Mouse (Mus musculus): ENCODE results near the gene AI597479. TPM values are rescaled to one million over a fixed set of nuclear protein-coding genes. Genes with fewer than 3 reads are reported as not detected.
A peak's percentile ranks its signal among the peaks of the same experiment; 100 is the strongest.
"Not testable (repeated sequence)": the region's sequence is repeated elsewhere in the genome, so short reads cannot be mapped to it uniquely, and the experiment has no call there.

The AI597479 gene
- polyA plus RNA-seq, 1 experiment from 2014 or later = 29.1 TPM

DNA sequence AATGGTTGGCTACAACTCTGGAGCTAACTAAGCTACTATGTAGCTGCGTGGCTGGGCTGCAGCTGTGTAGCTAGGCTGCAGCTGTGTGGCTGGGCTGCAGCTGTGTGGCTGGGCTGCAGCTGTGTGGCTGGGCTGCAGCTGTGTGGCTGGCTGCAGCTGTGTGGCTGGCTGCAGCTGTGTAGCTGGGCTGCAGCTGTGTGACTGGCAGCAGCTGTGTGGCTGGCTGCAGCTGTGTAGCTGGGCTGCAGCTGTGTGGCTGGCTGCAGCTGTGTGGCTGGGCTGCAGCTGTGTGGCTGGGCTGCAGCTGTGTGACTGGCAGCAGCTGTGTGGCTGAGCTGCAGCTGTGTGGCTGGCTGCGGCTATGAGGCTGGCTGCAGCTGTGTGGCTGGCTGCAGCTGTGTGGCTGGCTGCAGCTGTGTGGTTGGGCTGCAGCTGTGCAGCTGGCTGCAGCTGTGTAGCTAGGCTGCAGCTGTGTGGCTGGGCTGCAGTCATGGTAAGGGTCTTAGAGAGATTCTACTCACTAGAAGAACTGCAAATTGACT lies 38.0 kb downstream of the AI597479 start:
- H3K27me3 ChIP-seq (ENCODE audit: control insufficient read depth, insufficient read depth, low read length); H3K4me1 ChIP-seq (ENCODE audit: control insufficient read depth, insufficient read depth, low read length); ATAC-seq (ENCODE audit: insufficient read depth, low FRiP score); H3K9ac ChIP-seq (ENCODE audit: low read length); H3K27ac ChIP-seq (ENCODE audit: low read length); H3K9me3 ChIP-seq (replicated peaks; ENCODE audit: control insufficient read depth, low read length); H3K4me2 ChIP-seq (ENCODE audit: low read depth, low read length); H3K4me3 ChIP-seq (replicated peaks; ENCODE audit: low read length): not testable (repeated sequence)
- WGBS = 83% methylated on average over 2 of the region's 2 CpGs
- peaks cover 26% of the 10 kb centered on the region for H3K36me3 ChIP-seq (ENCODE audit: control insufficient read depth, insufficient read depth, low read length)

GRCm38 (mm10) chr1:43137334-43137733 lies 38.8 kb downstream of the AI597479 start:
- H3K4me3 ChIP-seq (replicated peaks; ENCODE audit: low read length) = no peak overlapping the region
- H3K4me1 ChIP-seq (ENCODE audit: control insufficient read depth, insufficient read depth, low read length) = no peaks in the 10 kb centered on the region; the same call in 1 of the 2 replicates
- peaks cover 26% of the 10 kb centered on the region for H3K36me3 ChIP-seq (ENCODE audit: control insufficient read depth, insufficient read depth, low read length)
- H3K27me3 ChIP-seq (ENCODE audit: control insufficient read depth, insufficient read depth, low read length) = no peaks in the 10 kb centered on the region
- 80% methylated on average over 5 of the region's 5 CpGs for WGBS
- H3K9me3 ChIP-seq (replicated peaks; ENCODE audit: control insufficient read depth, low read length) = no peaks in the 10 kb centered on the region
- no peak for ATAC-seq (ENCODE audit: insufficient read depth, low FRiP score)
- no peak overlapping the region for H3K9ac ChIP-seq (ENCODE audit: low read length)
- no peak overlapping the region for H3K27ac ChIP-seq (ENCODE audit: low read length)
- no peak overlapping the region for H3K4me2 ChIP-seq (ENCODE audit: low read depth, low read length)

DNA sequence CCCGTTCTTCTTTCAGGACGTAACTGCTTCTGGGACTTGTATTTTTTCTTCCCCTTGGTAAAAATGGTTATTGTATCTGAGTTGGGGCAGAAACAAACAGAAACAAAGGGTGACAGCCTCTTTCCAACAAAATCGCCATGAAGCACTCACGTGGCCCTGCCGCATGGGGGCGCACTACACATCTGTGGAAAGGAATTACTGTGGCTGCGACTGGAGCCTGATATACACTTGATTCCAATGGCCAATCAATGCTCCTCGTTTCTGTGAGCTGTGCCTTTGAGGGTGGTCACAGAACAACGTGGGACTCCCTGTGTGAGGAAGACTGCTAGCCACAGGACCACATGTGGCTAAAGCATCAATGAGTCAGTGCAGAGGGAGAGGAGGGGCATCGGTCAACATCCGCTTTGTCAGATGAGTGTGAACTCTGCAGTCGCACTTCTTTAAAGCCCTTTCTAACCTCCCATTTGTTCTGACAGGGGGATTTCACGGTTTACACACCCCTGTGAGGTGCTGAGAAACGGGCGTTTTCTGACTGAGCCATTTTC lies 39.8 kb downstream of the AI597479 start:
- Histone ChIP-seq H3K4me2 (ENCODE audit: low read depth, low read length) (no peak overlapping the region), H3K9ac (ENCODE audit: low read length) (no peak overlapping the region), H3K9me3 (replicated peaks; ENCODE audit: control insufficient read depth, low read length) (no peaks in the 10 kb centered on the region), H3K36me3 (ENCODE audit: control insufficient read depth, insufficient read depth, low read length) (peaks cover 21% of the 10 kb centered on the region), H3K27me3 (ENCODE audit: control insufficient read depth, insufficient read depth, low read length) (no peaks in the 10 kb centered on the region), H3K27ac (ENCODE audit: low read length) (no peak overlapping the region), H3K4me1 (ENCODE audit: control insufficient read depth, insufficient read depth, low read length) (peaks cover 4% of the 10 kb centered on the region), H3K4me3 (replicated peaks; ENCODE audit: low read length) (no peak overlapping the region)
- 75% methylated on average over 15 of the region's 15 CpGs for WGBS
- ATAC-seq (ENCODE audit: insufficient read depth, low FRiP score) = no peak

DNA sequence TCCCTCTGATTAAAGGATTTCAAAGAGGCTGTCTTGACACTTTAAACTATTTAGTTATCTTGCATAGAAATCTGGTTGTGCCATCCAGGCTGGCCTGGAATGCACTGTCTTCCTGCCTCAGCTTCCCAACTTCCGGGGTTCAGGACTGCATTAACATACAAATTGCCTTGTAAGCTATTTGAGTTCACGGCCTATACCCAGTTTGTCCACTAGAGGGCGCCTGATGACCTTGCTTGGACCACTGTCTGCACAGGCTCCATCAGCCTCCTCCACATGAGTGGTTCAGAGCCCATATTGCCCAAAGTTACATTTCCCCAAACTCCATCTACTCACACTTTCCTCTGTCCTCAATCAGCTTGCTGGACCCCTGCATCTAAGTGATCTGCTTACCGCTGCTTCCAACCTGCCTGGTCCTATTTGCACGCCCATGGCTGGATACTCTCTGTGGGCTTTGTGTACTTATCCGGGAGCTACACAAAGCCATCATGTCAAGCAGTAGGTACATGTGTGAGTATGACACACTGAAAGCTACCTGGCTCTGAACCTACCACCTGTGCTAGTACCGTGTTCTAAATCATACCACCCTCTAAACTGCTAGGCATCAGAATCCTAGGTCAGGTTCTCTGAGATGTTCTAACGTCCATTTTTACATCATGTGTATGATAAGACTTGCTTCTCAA lies 41.2 kb downstream of the AI597479 start:
- H3K27me3 ChIP-seq (ENCODE audit: control insufficient read depth, insufficient read depth, low read length) = no peaks in the 10 kb centered on the region
- no peak overlapping the region for H3K4me3 ChIP-seq (replicated peaks; ENCODE audit: low read length)
- H3K9me3 ChIP-seq (replicated peaks; ENCODE audit: control insufficient read depth, low read length) = no peaks in the 10 kb centered on the region
- peaks cover 15% of the 10 kb centered on the region for H3K4me1 ChIP-seq (ENCODE audit: control insufficient read depth, insufficient read depth, low read length)
- no peak overlapping the region for H3K9ac ChIP-seq (ENCODE audit: low read length)
- H3K27ac ChIP-seq (ENCODE audit: low read length) = no peak overlapping the region
- H3K4me2 ChIP-seq (ENCODE audit: low read depth, low read length) = no peak overlapping the region
- WGBS = 45% methylated on average over 8 of the region's 8 CpGs
- peak; percentile 75 for ATAC-seq (ENCODE audit: insufficient read depth, low FRiP score)
- H3K36me3 ChIP-seq (ENCODE audit: control insufficient read depth, insufficient read depth, low read length) = peaks cover 21% of the 10 kb centered on the region

- H3K4me1 ChIP-seq (ENCODE audit: control insufficient read depth, insufficient read depth, low read length) = peaks cover 21% of the 10 kb centered on the region
- ATAC-seq (ENCODE audit: insufficient read depth, low FRiP score) = no peak
- 66% methylated on average over 11 of the region's 11 CpGs for WGBS
- H3K4me2 ChIP-seq (ENCODE audit: low read depth, low read length) = no peak overlapping the region
- H3K36me3 ChIP-seq (ENCODE audit: control insufficient read depth, insufficient read depth, low read length) = peaks cover 16% of the 10 kb centered on the region
- no peak overlapping the region for H3K4me3 ChIP-seq (replicated peaks; ENCODE audit: low read length)
- H3K27me3 ChIP-seq (ENCODE audit: control insufficient read depth, insufficient read depth, low read length) = no peaks in the 10 kb centered on the region
- H3K9ac ChIP-seq (ENCODE audit: low read length) = no peak overlapping the region
- H3K27ac ChIP-seq (ENCODE audit: low read length) = no peak overlapping the region; the same call in 1 of the 2 replicates
- no peaks in the 10 kb centered on the region for H3K9me3 ChIP-seq (replicated peaks; ENCODE audit: control insufficient read depth, low read length)
Observed at GRCm38 (mm10) chr1:43141555-43141961, 43.0 kb downstream of the AI597479 start.

DNA sequence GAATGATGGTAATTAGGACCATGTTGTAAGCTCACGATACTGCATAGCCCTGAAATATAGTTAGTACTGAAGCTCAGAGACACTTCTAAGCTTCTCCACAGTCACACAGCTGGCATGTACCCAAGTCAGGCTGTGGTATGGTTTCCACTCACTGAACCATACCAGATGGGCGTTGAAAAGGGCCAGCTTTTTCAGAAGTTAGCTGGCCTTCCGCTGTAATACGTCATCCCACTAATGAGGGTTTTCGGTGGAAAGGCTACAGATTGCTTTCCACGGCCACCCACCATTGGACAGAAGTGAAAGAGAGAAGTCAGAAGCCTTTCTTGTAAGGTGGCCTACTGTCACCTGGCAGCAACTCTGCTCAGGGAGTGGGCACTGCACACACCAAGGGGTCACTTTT lies 44.3 kb downstream of the AI597479 start:
- 75% methylated on average over 6 of the region's 6 CpGs for WGBS
- H3K36me3 ChIP-seq (ENCODE audit: control insufficient read depth, insufficient read depth, low read length) = peaks cover 7% of the 10 kb centered on the region
- H3K4me1 ChIP-seq (ENCODE audit: control insufficient read depth, insufficient read depth, low read length) = peaks cover 21% of the 10 kb centered on the region
- no peak overlapping the region for H3K9ac ChIP-seq (ENCODE audit: low read length)
- no peaks in the 10 kb centered on the region for H3K27me3 ChIP-seq (ENCODE audit: control insufficient read depth, insufficient read depth, low read length)
- H3K4me3 ChIP-seq (replicated peaks; ENCODE audit: low read length) = no peak overlapping the region
- H3K4me2 ChIP-seq (ENCODE audit: low read depth, low read length) = no peak overlapping the region
- no peaks in the 10 kb centered on the region for H3K9me3 ChIP-seq (replicated peaks; ENCODE audit: control insufficient read depth, low read length)
- ATAC-seq (ENCODE audit: insufficient read depth, low FRiP score) = no peak
- H3K27ac ChIP-seq (ENCODE audit: low read length) = no peak overlapping the region; the same call in 1 of the 2 replicates

- no peak for ATAC-seq (ENCODE audit: insufficient read depth, low FRiP score)
- no peaks in the 10 kb centered on the region for H3K27me3 ChIP-seq (ENCODE audit: control insufficient read depth, insufficient read depth, low read length)
- no peak overlapping the region for H3K9ac ChIP-seq (ENCODE audit: low read length)
- no peak overlapping the region for H3K27ac ChIP-seq (ENCODE audit: low read length)
- H3K4me3 ChIP-seq (replicated peaks; ENCODE audit: low read length) = no peak overlapping the region
- H3K36me3 ChIP-seq (ENCODE audit: control insufficient read depth, insufficient read depth, low read length) = peaks cover 6% of the 10 kb centered on the region
- no peak overlapping the region for H3K4me2 ChIP-seq (ENCODE audit: low read depth, low read length)
- WGBS = 77% methylated on average over 4 of the region's 4 CpGs
- H3K4me1 ChIP-seq (ENCODE audit: control insufficient read depth, insufficient read depth, low read length) = peaks cover 21% of the 10 kb centered on the region
- no peaks in the 10 kb centered on the region for H3K9me3 ChIP-seq (replicated peaks; ENCODE audit: control insufficient read depth, low read length)
Observed at GRCm38 (mm10) chr1:43143284-43143683, 44.8 kb downstream of the AI597479 start.

DNA sequence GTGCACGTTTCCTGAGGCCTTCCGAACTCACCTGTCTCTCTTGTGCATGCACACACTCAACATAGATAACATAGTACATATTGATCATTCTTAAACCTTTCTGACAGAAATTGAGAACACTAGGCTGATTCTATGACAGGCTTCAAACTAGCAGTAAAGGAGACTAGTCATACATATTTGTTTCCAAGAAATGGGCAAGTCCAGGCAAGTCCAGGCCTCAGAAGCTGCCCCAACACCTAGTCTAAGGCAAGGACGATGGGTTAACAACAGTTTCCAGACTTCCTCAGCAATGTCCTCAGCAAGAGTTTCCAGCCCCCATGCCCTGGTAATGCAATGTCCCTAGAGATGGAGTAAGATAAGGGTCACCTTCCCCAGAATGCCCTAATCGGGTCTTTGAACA lies 45.3 kb downstream of the AI597479 start:
- Histone ChIP-seq H3K4me1 (ENCODE audit: control insufficient read depth, insufficient read depth, low read length) (peaks cover 21% of the 10 kb centered on the region), H3K27me3 (ENCODE audit: control insufficient read depth, insufficient read depth, low read length) (no peaks in the 10 kb centered on the region), H3K27ac (ENCODE audit: low read length) (no peak overlapping the region), H3K4me2 (ENCODE audit: low read depth, low read length) (no peak overlapping the region), H3K36me3 (ENCODE audit: control insufficient read depth, insufficient read depth, low read length) (peaks cover under 1% of the 10 kb centered on the region; the same call in 1 of the 2 replicates), H3K9ac (ENCODE audit: low read length) (no peak overlapping the region), H3K4me3 (replicated peaks; ENCODE audit: low read length) (no peak overlapping the region), H3K9me3 (replicated peaks; ENCODE audit: control insufficient read depth, low read length) (no peaks in the 10 kb centered on the region)
- 83% methylated on average over 4 of the region's 4 CpGs for WGBS
- ATAC-seq (ENCODE audit: insufficient read depth, low FRiP score) = no peak

DNA sequence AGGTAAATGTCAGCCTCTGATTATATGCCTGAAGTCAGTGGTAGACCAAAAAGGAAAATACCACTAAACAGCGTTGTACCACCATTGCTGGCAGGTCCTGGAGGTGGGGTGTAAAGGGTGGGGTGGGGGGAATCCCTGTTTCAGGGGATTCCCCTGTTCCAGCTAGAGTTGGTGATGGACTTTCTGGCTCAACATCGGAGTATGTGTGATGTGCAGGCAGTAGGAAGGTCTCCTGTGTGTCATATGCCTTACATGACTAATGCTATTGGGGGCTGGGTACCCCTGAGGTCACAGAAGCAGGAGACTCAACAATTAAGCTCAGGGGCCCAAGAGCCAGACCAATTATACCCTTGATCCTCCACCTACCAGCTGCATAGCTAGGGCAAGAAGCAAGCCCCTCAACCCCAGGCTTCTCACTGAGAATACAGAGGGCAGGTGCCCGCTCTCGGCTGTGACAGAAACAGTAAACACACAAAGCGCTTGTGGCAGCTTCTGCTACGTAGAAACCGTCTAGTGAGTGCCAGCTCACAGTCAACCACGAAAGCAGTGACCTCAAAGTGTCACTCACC lies 45.9 kb downstream of the AI597479 start:
- Histone ChIP-seq H3K27me3 (ENCODE audit: control insufficient read depth, insufficient read depth, low read length) (no peaks in the 10 kb centered on the region), H3K36me3 (ENCODE audit: control insufficient read depth, insufficient read depth, low read length) (no peaks in the 10 kb centered on the region), H3K4me2 (ENCODE audit: low read depth, low read length) (no peak overlapping the region), H3K4me3 (replicated peaks; ENCODE audit: low read length) (no peak overlapping the region), H3K4me1 (ENCODE audit: control insufficient read depth, insufficient read depth, low read length) (peaks cover 21% of the 10 kb centered on the region), H3K27ac (ENCODE audit: low read length) (no peak overlapping the region), H3K9ac (ENCODE audit: low read length) (no peak overlapping the region), H3K9me3 (replicated peaks; ENCODE audit: control insufficient read depth, low read length) (no peaks in the 10 kb centered on the region)
- WGBS = 82% methylated on average over 8 of the region's 8 CpGs
- no peak for ATAC-seq (ENCODE audit: insufficient read depth, low FRiP score)
